Mouse (Mus musculus) liver, embryonic 12.5 days (tissue): ENCODE data around the gene Hus1b. TPM values are rescaled to one million over a fixed set of nuclear protein-coding genes. Genes with fewer than 3 reads are reported as not detected.

Source experiments
- ATAC-seq: fragments of 200-750 bp; cut with Nextera tagmentation; 2 replicates; pipeline ENCODE4 v1.8.0; 2017; ENCODE audit warnings: moderate number of reproducible peaks, mild to moderate bottlenecking, moderate library complexity
- H3K27ac ChIP-seq: fragments of 300-500 bp; sonication (generic); 2 replicates; pipeline ENCODE4 v1.5.1; 2016; ENCODE audit warnings: mild to moderate bottlenecking
- H3K27me3 ChIP-seq: fragments of 300-500 bp; sonication (generic); replicated peaks from 2 replicates; pipeline ENCODE4 v1.6.1; 2016; ENCODE audit warnings: mild to moderate bottlenecking, moderate library complexity
- H3K36me3 ChIP-seq: fragments of 300-500 bp; sonication (generic); 2 replicates; pipeline ENCODE4 v1.6.1; 2016; ENCODE audit warnings: mild to moderate bottlenecking, moderate library complexity
- H3K4me1 ChIP-seq: fragments of 300-500 bp; sonication (generic); 2 replicates; pipeline ENCODE4 v1.6.1; 2016
- H3K4me2 ChIP-seq: fragments of 300-500 bp; sonication (generic); 2 replicates; pipeline ENCODE4 v1.6.1; 2016; ENCODE audit warnings: mild to moderate bottlenecking, moderate library complexity
- H3K4me3 ChIP-seq: fragments of 300-500 bp; sonication (generic); 2 replicates; pipeline ENCODE4 v1.5.1; 2016; ENCODE audit warnings: mild to moderate bottlenecking, moderate library complexity
- H3K9ac ChIP-seq: fragments of 300-500 bp; sonication (generic); 2 replicates; pipeline ENCODE4 v1.6.1; 2016; ENCODE audit warnings: mild to moderate bottlenecking, moderate library complexity
- H3K9me3 ChIP-seq: fragments of 300-500 bp; sonication (generic); replicated peaks from 2 replicates; pipeline ENCODE4 v1.6.1; 2016; ENCODE audit warnings: mild to moderate bottlenecking, moderate library complexity
- WGBS: fragments of 180-500 bp; shearing (Covaris S2); methylation state at CpG from one replicate; pipeline ENCODE4 v1.1.7; 2016; ENCODE audit not compliant: insufficient replicate concordance; 5-methylcytosine and 5-hydroxymethylcytosine counted together
- polyA plus RNA-seq: library from polyadenylated mRNA; unstranded; fragments of >200 nt; fragmentation: Nextera tagmentation; extraction: Ambion mirVana; gene quantifications from 2 replicates; pipeline ENCODE4 v1.2.1, GENCODE M21; 2016

Gene Hus1b
- polyA plus RNA-seq, 1 experiment from 2014 or later, result 0.10 TPM

DNA sequence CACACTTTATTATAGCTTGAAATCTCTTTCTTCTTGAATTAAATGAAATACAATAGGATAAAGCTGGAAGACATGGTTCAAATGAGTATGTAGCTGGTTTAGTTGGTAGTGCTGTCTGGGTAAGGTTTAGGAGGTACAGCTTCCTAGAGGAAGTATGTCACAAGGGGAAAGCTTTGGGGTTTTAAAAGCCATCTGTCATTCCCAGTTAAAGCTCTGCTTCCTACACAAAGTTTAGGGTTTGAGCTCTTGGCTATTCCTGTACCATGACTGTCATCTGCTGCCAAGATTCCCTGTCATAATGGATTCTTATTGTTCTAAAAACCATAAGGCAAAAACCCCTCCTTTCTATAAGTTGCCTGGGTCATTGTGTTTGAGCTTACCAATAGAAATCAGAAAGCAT, 1.8 kb downstream of the Hus1b start:
- no peaks in the 10 kb centered on the region for H3K9me3 ChIP-seq

GRCm38 (mm10) chr13:30932972-30933371, 14.6 kb downstream of the Hus1b start:
- Histone ChIP-seq H3K36me3 (peaks cover 21% of the 10 kb centered on the region), H3K9ac (no peak overlapping the region), H3K9me3 (no peaks in the 10 kb centered on the region), H3K4me2 (no peak overlapping the region), H3K27ac (no peak overlapping the region), H3K27me3 (no peaks in the 10 kb centered on the region), H3K4me1 (peaks cover 37% of the 10 kb centered on the region), H3K4me3 (no peak overlapping the region)
- 77% methylated on average over 6 of the region's 6 CpGs for WGBS
- no peak for ATAC-seq

More for the DNA sequence above, 1.8 kb downstream of the Hus1b start:
- no peaks in the 10 kb centered on the region for H3K27me3 ChIP-seq
- no peaks in the 10 kb centered on the region for H3K4me1 ChIP-seq
- H3K4me3 ChIP-seq, result no peak overlapping the region
- H3K27ac ChIP-seq, result no peak overlapping the region
- ATAC-seq, result no peak
- H3K36me3 ChIP-seq, result no peaks in the 10 kb centered on the region
- H3K4me2 ChIP-seq, result no peak overlapping the region
- no peak overlapping the region for H3K9ac ChIP-seq

- peak; percentile 87 for ATAC-seq
Measured at GRCm38 (mm10) chr13:30931613-30932012, 15.9 kb downstream of the Hus1b start.

DNA sequence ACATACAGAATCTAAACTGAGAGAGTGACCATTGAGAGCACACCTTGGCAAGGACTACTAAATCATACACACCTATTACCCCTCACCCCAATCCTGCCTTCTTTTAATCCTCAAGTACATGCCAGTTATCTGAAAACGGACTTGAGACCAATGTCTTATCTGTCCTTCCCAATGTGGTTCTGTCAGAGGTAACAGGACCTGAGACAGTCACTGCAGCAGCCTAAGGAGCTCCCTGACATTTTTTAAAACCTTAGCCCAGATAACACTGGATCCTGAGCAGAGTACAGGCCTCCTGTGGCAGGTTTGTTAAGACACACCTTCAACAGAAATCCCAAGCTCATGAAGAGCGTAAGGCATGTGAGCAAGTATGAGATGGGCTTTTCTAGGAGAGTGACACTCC, 18.4 kb downstream of the Hus1b start:
- Histone ChIP-seq H3K4me2 (peak overlapping the region; percentile 10; the same call in 1 of the 2 replicates), H3K27ac (peak overlapping the region; percentile 54; the same call in 1 of the 2 replicates), H3K27me3 (no peaks in the 10 kb centered on the region), H3K9me3 (no peaks in the 10 kb centered on the region), H3K4me1 (peaks cover 37% of the 10 kb centered on the region), H3K9ac (no peak overlapping the region), H3K4me3 (no peak overlapping the region), H3K36me3 (peaks cover 23% of the 10 kb centered on the region)
- 34% methylated on average over 2 of the region's 2 CpGs for WGBS
- peak; percentile 77 for ATAC-seq

More at GRCm38 (mm10) chr13:30931613-30932012, 15.9 kb downstream of the Hus1b start:
- no peak overlapping the region for H3K4me2 ChIP-seq
- no peak overlapping the region for H3K27ac ChIP-seq
- H3K27me3 ChIP-seq, result no peaks in the 10 kb centered on the region
- H3K4me1 ChIP-seq, result peaks cover 37% of the 10 kb centered on the region
- H3K4me3 ChIP-seq, result no peak overlapping the region
- H3K9ac ChIP-seq, result no peak overlapping the region
- H3K36me3 ChIP-seq, result peaks cover 17% of the 10 kb centered on the region
- no peaks in the 10 kb centered on the region for H3K9me3 ChIP-seq
- WGBS, result 49% methylated on average over 4 of the region's 4 CpGs

DNA sequence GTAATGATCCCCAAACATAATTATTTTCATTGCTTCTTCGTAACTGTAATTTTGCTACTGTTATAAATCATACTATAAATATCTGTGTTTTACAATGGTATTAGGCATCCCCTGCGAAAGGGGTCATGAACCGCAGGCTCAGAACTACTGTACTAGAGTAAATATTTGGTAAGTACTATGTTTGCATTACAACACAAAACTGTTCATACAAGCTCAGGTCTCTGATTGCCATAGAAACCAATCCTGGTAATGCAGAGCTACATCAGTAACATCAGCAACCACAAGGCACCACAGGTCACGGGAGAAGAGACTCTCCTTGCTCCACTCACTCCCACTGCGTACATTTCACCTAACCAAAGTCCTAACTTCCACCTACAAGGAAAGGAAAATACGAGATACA, 23.3 kb downstream of the Hus1b start:
- ATAC-seq, result no peak
- H3K9me3 ChIP-seq, result no peaks in the 10 kb centered on the region
- no peak overlapping the region for H3K27ac ChIP-seq
- no peak overlapping the region for H3K4me3 ChIP-seq
- no peaks in the 10 kb centered on the region for H3K27me3 ChIP-seq
- peaks cover 12% of the 10 kb centered on the region for H3K4me1 ChIP-seq
- no peak overlapping the region for H3K4me2 ChIP-seq
- H3K9ac ChIP-seq, result no peak overlapping the region
- H3K36me3 ChIP-seq, result peaks cover 26% of the 10 kb centered on the region
- WGBS, result 84% methylated on average over 6 of the region's 6 CpGs

DNA sequence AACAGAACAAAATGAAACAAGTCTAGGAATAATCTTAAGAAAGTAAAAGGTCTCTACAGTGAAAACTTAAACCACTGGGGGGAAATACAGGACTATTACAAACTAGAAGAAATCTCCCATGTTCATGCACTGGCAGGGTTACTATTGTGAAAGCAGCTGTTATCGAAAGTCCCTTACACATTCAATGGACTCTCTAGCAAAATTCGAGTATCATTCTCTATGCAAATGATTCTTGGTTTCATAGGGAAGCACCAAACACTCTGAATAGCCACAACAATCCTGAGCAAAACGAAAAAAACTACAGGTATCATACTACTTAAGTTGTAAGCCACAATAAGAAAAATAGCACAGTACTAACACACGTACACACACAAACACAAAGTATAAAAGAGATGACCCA, 25.6 kb downstream of the Hus1b start:
- H3K4me2 ChIP-seq, result no peak overlapping the region
- 82% methylated on average over 4 of the region's 4 CpGs for WGBS
- H3K9ac ChIP-seq, result no peak overlapping the region
- no peak overlapping the region for H3K27ac ChIP-seq
- ATAC-seq, result no peak
- no peak overlapping the region for H3K4me3 ChIP-seq
- H3K4me1 ChIP-seq, result no peaks in the 10 kb centered on the region
- peaks cover 26% of the 10 kb centered on the region for H3K36me3 ChIP-seq
- no peaks in the 10 kb centered on the region for H3K9me3 ChIP-seq
- H3K27me3 ChIP-seq, result no peaks in the 10 kb centered on the region

DNA sequence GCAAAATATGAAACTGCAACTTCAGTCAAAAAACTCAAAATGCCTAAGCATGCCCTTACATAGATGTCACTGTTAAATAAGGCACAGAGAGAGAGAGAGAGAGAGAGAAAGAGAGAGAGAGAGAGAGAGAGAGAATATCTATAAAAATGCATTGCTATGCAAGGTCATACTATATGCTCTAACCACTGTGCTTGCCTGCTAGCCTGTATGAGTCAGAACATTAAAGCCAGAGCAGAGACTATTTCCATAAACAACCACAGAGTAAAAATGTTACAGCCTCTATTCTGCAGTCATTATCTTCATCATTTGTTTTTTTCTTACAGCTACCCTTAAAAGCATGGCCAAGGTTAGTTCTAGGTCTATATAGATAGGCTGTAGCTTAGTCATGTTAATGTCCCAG, 33.8 kb downstream of the Hus1b start:
- no peak for ATAC-seq
- no peak overlapping the region for H3K4me3 ChIP-seq
- no peak overlapping the region for H3K9ac ChIP-seq

GRCm38 (mm10) chr13:30913028-30913427, 34.5 kb downstream of the Hus1b start:
- Histone ChIP-seq H3K36me3 (peaks cover 11% of the 10 kb centered on the region; the same call in 1 of the 2 replicates), H3K4me3 (no peak overlapping the region), H3K9me3 (no peaks in the 10 kb centered on the region), H3K27me3 (no peaks in the 10 kb centered on the region), H3K4me1 (peaks cover 11% of the 10 kb centered on the region; the same call in 1 of the 2 replicates), H3K4me2 (no peak overlapping the region), H3K27ac (no peak overlapping the region), H3K9ac (no peak overlapping the region)
- ATAC-seq, result no peak
- 44% methylated on average over 4 of the region's 4 CpGs for WGBS

More for the DNA sequence above, 33.8 kb downstream of the Hus1b start:
- no peaks in the 10 kb centered on the region for H3K27me3 ChIP-seq
- no peak overlapping the region for H3K27ac ChIP-seq
- no peak overlapping the region for H3K4me2 ChIP-seq
- H3K36me3 ChIP-seq, result peaks cover 11% of the 10 kb centered on the region; the same call in 1 of the 2 replicates
- H3K9me3 ChIP-seq, result no peaks in the 10 kb centered on the region
- H3K4me1 ChIP-seq, result peaks cover 11% of the 10 kb centered on the region; the same call in 1 of the 2 replicates

DNA sequence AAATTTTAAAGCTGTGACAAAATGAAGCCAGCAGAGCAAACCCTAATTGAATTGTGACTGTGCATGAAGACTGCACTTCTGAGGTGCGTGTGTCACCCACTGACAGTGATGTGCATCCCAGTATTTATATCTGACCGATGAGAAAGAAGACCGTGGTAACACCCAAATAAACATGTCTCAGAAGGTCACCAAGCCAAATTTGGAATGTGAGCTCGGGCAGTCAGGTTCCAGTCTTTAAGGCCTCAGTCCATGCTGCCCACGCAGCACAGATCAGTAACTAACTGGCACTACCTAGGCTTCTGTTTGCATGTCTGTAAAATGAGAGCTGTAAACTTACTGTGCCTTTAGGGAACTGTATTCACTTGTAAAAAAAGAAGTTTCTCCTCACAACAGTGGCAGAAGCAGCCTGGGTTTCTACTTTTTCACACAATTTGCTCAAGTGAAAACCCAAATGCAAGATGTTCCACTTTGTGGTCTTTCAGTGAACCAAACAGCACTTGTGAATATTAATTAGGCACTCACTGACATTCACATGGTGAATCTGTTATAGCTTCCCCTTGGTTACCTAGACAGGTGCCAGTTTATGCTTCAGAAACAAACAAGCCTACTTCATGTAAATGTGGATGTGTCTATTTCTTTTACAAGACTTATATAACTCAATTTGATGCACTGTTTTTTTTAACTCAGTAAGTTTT, 35.5 kb downstream of the Hus1b start:
- Histone ChIP-seq H3K36me3 (peaks cover 11% of the 10 kb centered on the region; the same call in 1 of the 2 replicates), H3K4me3 (no peak overlapping the region), H3K27me3 (no peaks in the 10 kb centered on the region), H3K4me2 (no peak overlapping the region), H3K27ac (no peak overlapping the region), H3K4me1 (peaks cover 11% of the 10 kb centered on the region; the same call in 1 of the 2 replicates), H3K9me3 (no peaks in the 10 kb centered on the region), H3K9ac (no peak overlapping the region)
- no peak for ATAC-seq
- 79% methylated on average over 5 of the region's 5 CpGs for WGBS

DNA sequence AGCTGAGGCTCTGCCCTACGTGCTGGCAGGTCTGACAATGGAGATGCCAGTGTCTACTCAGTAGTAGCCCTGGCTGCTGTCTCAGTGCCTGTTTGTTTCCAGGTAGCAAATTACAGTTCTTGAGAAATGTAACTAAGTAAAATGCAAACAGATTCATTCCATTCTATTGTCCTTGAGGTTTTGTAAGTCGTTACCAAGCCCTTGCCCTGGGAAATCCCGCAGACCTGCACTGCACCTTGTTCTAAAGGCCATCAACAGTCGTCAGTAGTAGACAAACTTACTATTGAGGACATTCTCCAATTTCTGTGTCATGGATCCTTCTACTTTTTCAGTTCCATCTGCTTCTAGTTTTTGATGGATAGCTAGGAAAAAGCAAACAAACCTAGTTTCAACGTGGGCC, 36.7 kb downstream of the Hus1b start:
- no peaks in the 10 kb centered on the region for H3K9me3 ChIP-seq
- no peaks in the 10 kb centered on the region for H3K27me3 ChIP-seq
- H3K9ac ChIP-seq, result no peak overlapping the region
- H3K4me1 ChIP-seq, result peaks cover 11% of the 10 kb centered on the region; the same call in 1 of the 2 replicates
- no peak overlapping the region for H3K4me2 ChIP-seq
- WGBS, result 77% methylated on average over 5 of the region's 5 CpGs
- H3K27ac ChIP-seq, result no peak overlapping the region
- no peak for ATAC-seq
- peaks cover 14% of the 10 kb centered on the region; the same call in 1 of the 2 replicates for H3K36me3 ChIP-seq
- no peak overlapping the region for H3K4me3 ChIP-seq

DNA sequence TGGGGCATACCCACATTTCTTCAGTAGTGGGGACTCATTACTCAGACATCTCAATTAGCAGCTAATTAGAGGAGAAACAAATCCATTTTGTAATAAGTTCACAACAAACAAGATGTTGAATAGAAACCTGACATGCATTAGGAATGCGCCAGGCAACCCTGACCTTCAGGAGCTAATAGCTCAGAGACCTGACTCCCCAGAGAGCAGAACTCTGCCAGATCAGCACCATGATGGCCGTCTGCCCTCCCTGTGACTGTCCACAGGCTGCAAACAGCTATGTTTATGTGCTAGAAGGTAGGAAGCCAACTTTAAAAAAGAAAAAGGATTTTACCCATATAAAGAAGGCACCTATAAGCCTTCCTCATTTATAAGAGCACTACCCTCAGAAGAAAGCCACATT, 45.3 kb downstream of the Hus1b start:
- ATAC-seq, result no peak
- WGBS, result 67% methylated on average over 2 of the region's 2 CpGs
- Histone ChIP-seq H3K27me3 (no peaks in the 10 kb centered on the region), H3K4me3 (no peak overlapping the region), H3K36me3 (peaks cover 30% of the 10 kb centered on the region), H3K27ac (no peak overlapping the region), H3K4me1 (no peaks in the 10 kb centered on the region), H3K9ac (no peak overlapping the region), H3K9me3 (no peaks in the 10 kb centered on the region), H3K4me2 (no peak overlapping the region)

DNA sequence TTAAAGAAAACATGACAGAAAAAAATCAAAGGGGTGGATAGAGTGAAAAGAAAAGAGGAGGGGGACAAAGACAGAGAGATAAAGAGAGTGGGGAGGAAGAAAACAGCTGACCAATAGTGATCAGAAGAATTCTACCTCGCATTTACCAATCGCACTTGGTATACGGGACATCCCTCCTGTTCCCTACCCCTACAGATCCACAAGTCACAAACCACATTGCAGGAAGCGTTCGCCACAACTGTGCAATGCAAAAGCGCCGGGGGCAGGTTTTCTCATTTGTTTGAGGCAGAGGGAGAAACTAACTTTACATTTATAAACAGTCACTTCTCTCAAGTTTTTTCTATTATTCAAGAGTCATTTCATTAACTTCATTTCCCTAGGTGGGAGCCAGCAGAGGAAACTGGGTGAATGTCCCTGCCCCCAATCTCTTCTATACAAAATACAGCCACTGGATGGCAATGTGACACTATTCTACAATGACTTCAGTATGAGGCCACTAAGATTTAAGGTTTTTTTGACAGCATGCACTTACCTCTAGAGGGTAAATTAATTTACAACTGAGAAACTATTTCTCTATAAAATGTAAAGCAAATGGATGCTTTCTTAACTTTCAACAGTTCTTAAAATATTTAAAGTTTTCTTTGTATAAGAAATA, 46.0 kb downstream of the Hus1b start:
- no peak overlapping the region for H3K9ac ChIP-seq
- H3K36me3 ChIP-seq, result peaks cover 30% of the 10 kb centered on the region
- H3K27ac ChIP-seq, result no peak overlapping the region
- 81% methylated on average over 7 of the region's 7 CpGs for WGBS
- no peak overlapping the region for H3K4me2 ChIP-seq
- no peak overlapping the region for H3K4me3 ChIP-seq
- H3K9me3 ChIP-seq, result no peaks in the 10 kb centered on the region
- no peaks in the 10 kb centered on the region for H3K4me1 ChIP-seq
- no peaks in the 10 kb centered on the region for H3K27me3 ChIP-seq
- no peak for ATAC-seq
